Comparison of ENCODE assay signal across 30 mouse cellular contexts in the genomic region with DNA sequence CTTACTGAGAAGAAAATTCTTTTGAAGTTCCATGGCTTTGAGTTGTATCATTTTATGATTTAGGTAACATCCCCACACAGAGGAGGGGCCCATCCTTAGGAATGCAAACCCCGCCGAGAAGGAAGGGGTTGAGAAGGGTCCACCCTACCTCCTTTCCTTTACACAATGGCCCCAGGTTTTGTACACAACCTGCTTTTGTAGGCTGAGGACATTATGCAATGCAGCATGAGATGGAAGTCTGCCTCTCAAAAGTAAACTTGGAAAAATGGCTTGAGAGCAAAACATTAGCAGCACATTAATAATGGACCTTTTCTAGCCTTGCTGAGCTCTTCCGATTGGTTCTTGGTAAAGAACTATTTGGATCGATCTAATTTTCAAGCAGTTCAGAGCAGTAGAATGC. TPM values are rescaled to one million over a fixed set of nuclear protein-coding genes. Genes with fewer than 3 reads are reported as not detected.
DNase-seq lines count a peak whose midpoint lies in the region; ATAC-seq and TF ChIP-seq lines count a peak whose summit lies in the region.
"Had no signal": no experiment of that assay in that cellular context is flagged by ENCODE, and none has a peak within 500 bp of the region (broad histone marks: within the 10 kb centered on the region; RNA-seq: fewer than 3 reads in every experiment).

No protein-coding gene starts in this region.

- DNase-seq in liver, embryonic 14.5 days (ENCODE audit: low read depth in 3 of 3, low spot score in 3 of 3) = no peak
- DNase-seq in liver, embryonic 11.5 days (ENCODE audit: low spot score) = no peak
- peak; percentile 33 for DNase-seq in R1 (ENCODE audit: low read depth, low spot score)
- DNase-seq in forebrain, postnatal 0 days = no peak
- DNase-seq: adrenal gland, adult 8-10 months; B cell, adult 2 months; cerebellum, adult 8-10 months; cerebellum, postnatal 25 days; gastrocnemius, postnatal 14 days; heart, postnatal 36 days; kidney, adult 9 months; kidney, postnatal 10 days; layer of hippocampus, adult 9-11 months; right cerebral cortex, adult 18-20 months; spleen, adult 18-20 months; thymus, adult 2 months; thymus, postnatal 4 days had no signal

- TF ChIP-seq EP300 in liver, embryonic 14.5 days (IDR thresholded peaks at IDR 0.05; ENCODE audit: low read depth) = no peak

- no peaks in the 10 kb centered on the region for H3K9me3 ChIP-seq in liver, embryonic 14.5 days (ENCODE audit: control insufficient read depth, low read length)
- no peaks in the 10 kb centered on the region for H3K9me3 ChIP-seq in liver, embryonic 11.5 days (ENCODE audit: control insufficient read depth, low read length)
- no peaks in the 10 kb centered on the region for H3K9me3 ChIP-seq in E14TG2a.4 (ENCODE audit: low read length)
- H3K9me3 ChIP-seq in forebrain, postnatal 0 days (ENCODE audit: low read length) = no peaks in the 10 kb centered on the region
- H3K9me3 ChIP-seq: forebrain, embryonic 13.5 days; heart, embryonic 10.5 days; hindbrain, embryonic 12.5 days; intestine, embryonic 15.5 days; limb, embryonic 12.5 days; lung, embryonic 15.5 days; megakaryocyte, embryonic 14.5 days; midbrain, embryonic 12.5 days; neural tube, embryonic 12.5 days had no signal

- H3K27me3 ChIP-seq in liver, embryonic 14.5 days (ENCODE audit: control insufficient read depth, insufficient read depth, low read length) = no peaks in the 10 kb centered on the region
- H3K27me3 ChIP-seq in liver, embryonic 11.5 days (replicated peaks; ENCODE audit: control insufficient read depth, insufficient read depth, low read length) = no peaks in the 10 kb centered on the region
- H3K27me3 ChIP-seq in E14TG2a.4 (ENCODE audit: insufficient read depth, low read length) = no peaks in the 10 kb centered on the region
- no peaks in the 10 kb centered on the region for H3K27me3 ChIP-seq in forebrain, postnatal 0 days (ENCODE audit: insufficient read depth, low read length)
- H3K27me3 ChIP-seq: forebrain, embryonic 13.5 days; hindbrain, embryonic 12.5 days; intestine, embryonic 15.5 days; limb, embryonic 12.5 days; lung, embryonic 15.5 days; megakaryocyte, embryonic 14.5 days; midbrain, embryonic 12.5 days; neural tube, embryonic 12.5 days had no signal

- WGBS in liver, embryonic 14.5 days (ENCODE audit: insufficient replicate concordance) = 69% methylated on average over 4 of the region's 4 CpGs
- 79% methylated on average over 4 of the region's 4 CpGs for WGBS in liver, embryonic 11.5 days
- 81% methylated on average over 4 of the region's 4 CpGs for WGBS in forebrain, postnatal 0 days

- no peak overlapping the region for H3K9ac ChIP-seq in liver, embryonic 14.5 days (replicated peaks)
- H3K9ac ChIP-seq in liver, embryonic 11.5 days (ENCODE audit: low read depth, low read length) = no peak overlapping the region
- H3K9ac ChIP-seq in forebrain, postnatal 0 days = no peak overlapping the region
- H3K9ac ChIP-seq: forebrain, embryonic 13.5 days; hindbrain, embryonic 12.5 days; intestine, embryonic 15.5 days; limb, embryonic 12.5 days; lung, embryonic 15.5 days; midbrain, embryonic 12.5 days; neural tube, embryonic 12.5 days had no signal

- peaks cover 37 to 45% of the 10 kb centered on the region in 2 experiments for H3K4me1 ChIP-seq in liver, embryonic 14.5 days (replicated peaks; ENCODE audit: control insufficient read depth in 2 of 2, insufficient read depth in 2 of 2, low read length in 1 of 2)
- peaks cover 51% of the 10 kb centered on the region for H3K4me1 ChIP-seq in liver, embryonic 11.5 days (replicated peaks; ENCODE audit: control insufficient read depth, insufficient read depth, low read length)
- H3K4me1 ChIP-seq in E14TG2a.4 (replicated peaks; ENCODE audit: low read depth, low read length) = peaks cover 52% of the 10 kb centered on the region
- 0 out of 2 replicates have a peak, but pooled peaks cover 2% of the 10 kb centered on the region for H3K4me1 ChIP-seq in forebrain, postnatal 0 days (ENCODE audit: insufficient read depth)

- no peak for ATAC-seq in liver, embryonic 14.5 days (ENCODE audit: insufficient read depth)
- no peak for ATAC-seq in liver, embryonic 11.5 days (replicated peaks; ENCODE audit: low FRiP score)
- ATAC-seq in megakaryocyte, adult 5-6 weeks (ENCODE audit: poor library complexity, severe bottlenecking) = 0 out of 2 replicates have a peak, but pooled peaks have one; percentile 28
- ATAC-seq in forebrain, postnatal 0 days = no peak
- ATAC-seq: forebrain, embryonic 13.5 days; hindbrain, postnatal 0 days; intestine, embryonic 15.5 days had no signal

- H3K36me3 ChIP-seq in liver, embryonic 14.5 days (replicated peaks; ENCODE audit: control insufficient read depth, insufficient read depth, low read depth) = no peaks in the 10 kb centered on the region
- H3K36me3 ChIP-seq in liver, embryonic 11.5 days (ENCODE audit: control insufficient read depth, insufficient read depth, low read length) = no peaks in the 10 kb centered on the region
- H3K36me3 ChIP-seq in E14TG2a.4 (ENCODE audit: insufficient read depth, low read length) = 0 out of 2 replicates have a peak, but pooled peaks cover 8% of the 10 kb centered on the region
- H3K36me3 ChIP-seq in forebrain, postnatal 0 days (ENCODE audit: insufficient read depth) = no peaks in the 10 kb centered on the region
- H3K36me3 ChIP-seq: heart, embryonic 10.5 days; hindbrain, embryonic 12.5 days; intestine, embryonic 15.5 days; limb, embryonic 12.5 days; lung, embryonic 15.5 days; midbrain, embryonic 12.5 days; neural tube, embryonic 12.5 days had no signal

- no peak overlapping the region for H3K4me3 ChIP-seq in liver, embryonic 14.5 days (ENCODE audit: insufficient read depth in 1 of 2, low read depth in 2 of 2, low read length in 2 of 2)
- H3K4me3 ChIP-seq in liver, embryonic 11.5 days (ENCODE audit: low read depth, low read length) = no peak overlapping the region
- H3K4me3 ChIP-seq in E14TG2a.4 (replicated peaks; ENCODE audit: low read length) = 0 out of 2 replicates have a peak overlapping the region, but pooled peaks have one; percentile 5
- H3K4me3 ChIP-seq in forebrain, postnatal 0 days (ENCODE audit: low read depth, low read length) = no peak overlapping the region
- H3K4me3 ChIP-seq: forebrain, embryonic 13.5 days; heart, embryonic 10.5 days; hindbrain, embryonic 12.5 days; intestine, embryonic 15.5 days; limb, embryonic 12.5 days; lung, embryonic 15.5 days; megakaryocyte, embryonic 14.5 days; midbrain, embryonic 12.5 days; myocyte; neural tube, embryonic 12.5 days had no signal

- H3K27ac ChIP-seq in liver, embryonic 14.5 days = no peak overlapping the region
- H3K27ac ChIP-seq in liver, embryonic 11.5 days (ENCODE audit: low read depth, low read length) = no peak overlapping the region; the same call in 1 of the 2 replicates
- no peak overlapping the region for H3K27ac ChIP-seq in forebrain, postnatal 0 days (ENCODE audit: low read depth, low read length)
- H3K27ac ChIP-seq: forebrain, embryonic 13.5 days; heart, embryonic 10.5 days; hindbrain, embryonic 12.5 days; hindbrain, postnatal 0 days; intestine, embryonic 15.5 days; limb, embryonic 12.5 days; midbrain, embryonic 12.5 days; neural tube, embryonic 12.5 days had no signal

- H3K4me2 ChIP-seq in liver, embryonic 14.5 days (ENCODE audit: low read depth) = 0 out of 2 replicates have a peak overlapping the region, but pooled peaks have one; percentile 3
- no peak overlapping the region for H3K4me2 ChIP-seq in liver, embryonic 11.5 days
- H3K4me2 ChIP-seq in forebrain, postnatal 0 days (ENCODE audit: low read depth) = no peak overlapping the region
- H3K4me2 ChIP-seq: forebrain, embryonic 13.5 days; hindbrain, embryonic 12.5 days; intestine, embryonic 15.5 days; limb, embryonic 12.5 days; lung, embryonic 15.5 days; midbrain, embryonic 12.5 days; neural tube, embryonic 12.5 days had no signal

- TF ChIP-seq CTCF in liver, embryonic 14.5 days (IDR thresholded peaks at IDR 0.05; ENCODE audit: low read depth) = no peak
- no peak for TF ChIP-seq CTCF in E14TG2a.4 (conservative IDR thresholded peaks at IDR 0.05; ENCODE audit: low read length)
- no peak for TF ChIP-seq CTCF in forebrain, postnatal 0 days (IDR thresholded peaks at IDR 0.05; ENCODE audit: low read depth)

RNA-seq across cellular contexts. Expression of gene Slc31a1, which starts 5.8 kb away (rescaled TPM):
- 17.3 and 22.4 TPM in 2 replicates for polyA plus RNA-seq in liver, embryonic 14.5 days (2012; rRNA removed)
- 36.6 and 41.3 TPM in 2 replicates for polyA plus RNA-seq in liver, embryonic 14.5 days (2014; fragmentation: Nextera tagmentation; extraction: Ambion mirVana)
- polyA plus RNA-seq in liver, embryonic 11.5 days (2014; fragmentation: Nextera tagmentation; extraction: Ambion mirVana) = 48.6 and 56.8 TPM in 2 replicates
- 23.2 and 26.1 TPM in 2 replicates for total RNA-seq in megakaryocyte, adult 5-6 weeks (2015)
- total RNA-seq in megakaryocyte, adult 5-6 weeks (2017) = 20.7 and 25.3 TPM in 2 replicates
- total RNA-seq in forebrain, postnatal 0 days (2014; rRNA removed) = 15.2 and 16.2 TPM in 2 replicates
- polyA plus RNA-seq in forebrain, postnatal 0 days (2015; fragmentation: Nextera tagmentation; extraction: Ambion mirVana) = 30.4 and 39.9 TPM in 2 replicates

RNA-seq across cellular contexts. Expression of gene Fkbp15, which starts 5.9 kb away (rescaled TPM):
- 7.4 and 9.6 TPM in 2 replicates for polyA plus RNA-seq in liver, embryonic 14.5 days (2012; rRNA removed)
- 9.7 and 11.2 TPM in 2 replicates for polyA plus RNA-seq in liver, embryonic 14.5 days (2014; fragmentation: Nextera tagmentation; extraction: Ambion mirVana)
- polyA plus RNA-seq in liver, embryonic 11.5 days (2014; fragmentation: Nextera tagmentation; extraction: Ambion mirVana) = 26.9 and 29.9 TPM in 2 replicates
- 46.8 and 47.6 TPM in 2 replicates for total RNA-seq in megakaryocyte, adult 5-6 weeks (2015)
- total RNA-seq in megakaryocyte, adult 5-6 weeks (2017) = 110 and 118 TPM in 2 replicates
- 34.0 and 43.3 TPM in 2 replicates for total RNA-seq in forebrain, postnatal 0 days (2014; rRNA removed)
- polyA plus RNA-seq in forebrain, postnatal 0 days (2015; fragmentation: Nextera tagmentation; extraction: Ambion mirVana) = 14.3 and 19.1 TPM in 2 replicates

RNA-seq across cellular contexts. Expression of gene Cdc26, which starts 42.2 kb away (rescaled TPM):
- polyA plus RNA-seq in liver, embryonic 14.5 days (2012; rRNA removed) = 24.1 and 40.2 TPM in 2 replicates
- polyA plus RNA-seq in liver, embryonic 14.5 days (2014; fragmentation: Nextera tagmentation; extraction: Ambion mirVana) = 65.7 and 71.0 TPM in 2 replicates
- 155 and 156 TPM in 2 replicates for polyA plus RNA-seq in liver, embryonic 11.5 days (2014; fragmentation: Nextera tagmentation; extraction: Ambion mirVana)
- total RNA-seq in megakaryocyte, adult 5-6 weeks (2015) = 98.2 and 100 TPM in 2 replicates
- total RNA-seq in megakaryocyte, adult 5-6 weeks (2017) = 71.7 and 85.0 TPM in 2 replicates
- total RNA-seq in forebrain, postnatal 0 days (2014; rRNA removed) = 51.1 and 79.4 TPM in 2 replicates
- polyA plus RNA-seq in forebrain, postnatal 0 days (2015; fragmentation: Nextera tagmentation; extraction: Ambion mirVana) = 81.7 and 85.1 TPM in 2 replicates

RNA-seq across cellular contexts. Expression of gene Prpf4, which starts 42.3 kb away (rescaled TPM):
- polyA plus RNA-seq in liver, embryonic 14.5 days (2012; rRNA removed) = 8.3 and 9.8 TPM in 2 replicates
- polyA plus RNA-seq in liver, embryonic 14.5 days (2014; fragmentation: Nextera tagmentation; extraction: Ambion mirVana) = 9.0 and 10.3 TPM in 2 replicates
- 30.7 and 30.8 TPM in 2 replicates for polyA plus RNA-seq in liver, embryonic 11.5 days (2014; fragmentation: Nextera tagmentation; extraction: Ambion mirVana)
- total RNA-seq in megakaryocyte, adult 5-6 weeks (2015) = 9.3 and 11.2 TPM in 2 replicates
- total RNA-seq in megakaryocyte, adult 5-6 weeks (2017) = 9.2 and 11.2 TPM in 2 replicates
- 17.2 and 20.2 TPM in 2 replicates for total RNA-seq in forebrain, postnatal 0 days (2014; rRNA removed)
- 9.6 and 13.3 TPM in 2 replicates for polyA plus RNA-seq in forebrain, postnatal 0 days (2015; fragmentation: Nextera tagmentation; extraction: Ambion mirVana)
